Mouse (Mus musculus) adrenal gland (tissue): ENCODE results near the gene Atp1b4.
"Not testable (repeated sequence)": the region's sequence is repeated elsewhere in the genome, so short reads cannot be mapped to it uniquely, and the experiment has no call there.

Source experiments
- intact Hi-C: fragments of 180-260 bp; cut with DNase I; formaldehyde crosslinking; loops from one replicate; pipeline ENCODE4 v1.15.1; 2025
- long read RNA-seq, 2 experiments: library from polyadenylated mRNA; unstranded; transcript quantifications; one replicate each; pipeline ENCODE4 v2.0.0; 2020; ENCODE audit warnings: borderline replicate concordance in 1 of 2; ENCODE audit not compliant: insufficient replicate concordance in 1 of 2

The Atp1b4 gene
- long read RNA-seq, experiment 1, result 0 reads
- long read RNA-seq, experiment 2, result 0 reads

GRCm38 (mm10) chrX:38315884-38316283 lies at the start of gene Atp1b4:
Gene Atp1b4, plus strand, starts transcription at chrX:38316184.
- intact Hi-C loops, result no loop called here

DNA sequence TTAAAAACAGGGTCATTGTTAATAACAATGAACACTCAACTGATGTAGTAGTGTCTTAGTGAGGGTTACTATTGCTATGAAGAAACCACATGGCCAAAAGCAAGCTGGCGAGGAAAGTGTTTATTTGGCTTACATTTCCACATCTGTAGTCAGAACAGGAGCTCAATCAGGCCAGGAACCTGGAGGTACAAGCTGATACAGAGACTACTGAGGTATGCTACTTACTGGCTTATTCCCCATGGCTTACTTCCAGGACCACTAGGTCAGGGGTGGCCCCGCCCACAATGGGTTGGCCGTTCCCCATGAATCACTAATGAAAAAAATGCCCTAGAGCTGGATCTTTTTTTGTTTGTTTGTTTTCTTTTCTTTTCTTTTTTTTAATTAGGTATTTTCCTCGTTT lies 7.4 kb upstream of the Atp1b4 start:
- intact Hi-C loops, result no loop called here

DNA sequence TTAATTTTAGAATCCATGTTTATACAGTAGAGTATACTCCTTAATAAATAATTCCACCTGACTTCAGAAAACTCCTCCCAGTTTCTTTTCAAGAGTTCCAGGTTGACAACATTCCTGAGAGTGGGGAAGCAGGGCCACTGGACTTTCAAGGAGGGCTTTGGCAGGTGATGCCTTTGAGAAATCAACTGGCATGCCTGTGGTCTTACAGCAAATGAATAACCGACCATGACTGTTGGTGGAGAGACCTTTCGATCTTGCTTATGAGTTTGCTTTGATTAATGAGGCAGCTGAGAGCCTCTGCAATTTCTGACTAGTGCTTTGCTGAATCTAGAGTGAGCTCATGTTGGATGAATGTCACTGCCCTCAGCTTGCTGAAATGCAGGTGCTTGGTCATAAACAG lies 4.9 kb upstream of the Atp1b4 start:
- intact Hi-C loops, result no loop called here

DNA sequence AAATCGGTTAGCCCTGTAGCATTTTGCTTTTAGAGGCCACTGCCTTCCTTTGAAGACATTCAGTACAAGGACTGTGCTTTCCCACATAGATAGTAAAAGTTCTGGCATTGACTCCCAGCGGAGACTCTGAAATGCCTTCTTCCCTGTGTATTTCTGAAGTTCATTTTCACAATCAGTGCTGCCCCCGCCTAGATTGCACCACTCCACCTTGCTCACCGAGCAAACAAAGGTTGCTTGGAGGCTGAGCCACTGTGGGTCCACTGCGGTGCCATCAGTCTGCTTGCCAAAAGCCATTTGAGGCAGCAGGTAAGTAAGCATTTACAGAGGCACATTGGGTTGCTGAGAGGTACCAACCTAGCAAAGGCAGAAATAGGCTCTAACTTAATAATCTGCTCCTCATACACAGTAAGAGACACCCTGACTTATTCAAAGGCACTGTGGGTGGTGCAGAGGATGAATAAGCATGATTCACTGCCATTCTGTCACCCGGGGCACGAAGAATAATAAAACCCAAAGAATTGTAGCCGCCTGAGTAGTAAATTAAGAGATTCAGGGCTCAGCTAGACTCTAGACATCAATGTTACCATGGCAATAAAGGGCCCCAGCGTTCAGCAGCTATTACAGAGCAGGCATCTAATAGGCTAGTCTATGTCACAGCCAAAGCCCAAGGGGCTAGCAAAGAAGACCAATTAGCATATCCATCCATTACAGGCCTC lies 2.9 kb upstream of the Atp1b4 start:
- intact Hi-C loops, result no loop called here

GRCm38 (mm10) chrX:38313626-38314210 lies 2.3 kb upstream of the Atp1b4 start:
- intact Hi-C loops, result no loop called here

DNA sequence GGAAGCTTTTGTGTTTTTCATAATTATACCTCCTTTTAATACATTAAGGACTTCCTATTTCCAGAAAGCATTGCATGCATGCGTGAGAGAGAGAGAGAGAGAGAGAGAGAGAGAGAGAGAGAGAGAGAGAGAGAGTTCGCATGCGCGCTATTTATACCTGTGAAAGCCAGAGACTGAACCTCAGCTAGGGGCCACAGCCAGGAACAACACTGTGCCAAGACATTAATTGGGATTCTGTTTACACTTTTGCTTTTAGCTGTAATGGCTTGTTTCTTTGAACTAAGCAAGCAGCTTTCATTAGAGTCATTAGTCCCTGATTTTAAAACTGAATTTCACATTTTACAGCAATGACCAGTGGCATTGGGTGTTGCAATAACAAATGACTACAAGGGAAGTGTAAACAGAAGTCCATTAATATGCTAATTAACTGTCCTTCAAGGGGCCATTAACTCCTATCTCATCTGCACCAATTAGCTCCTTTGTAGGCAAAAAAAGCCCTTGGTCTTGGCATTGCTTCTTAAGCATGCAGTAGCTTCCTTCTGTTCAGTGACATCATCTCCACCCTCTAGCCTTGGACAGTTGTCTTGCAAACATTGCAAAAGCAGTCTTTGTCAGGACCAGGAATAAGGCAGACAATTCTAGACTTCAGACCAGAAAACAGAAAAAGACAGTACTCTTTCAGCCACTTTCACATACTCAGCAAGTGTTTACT lies 14.9 kb downstream of the Atp1b4 start:
- intact Hi-C loops, result loop anchor here (5.0 kb wide), 1 partner anchor 106 kb away; no protein-coding TSS in a partner anchor

- intact Hi-C loops, result loop anchor here (5.0 kb wide), 1 partner anchor 103 kb away; no protein-coding TSS in a partner anchor
Measured at GRCm38 (mm10) chrX:38334329-38335279, 18.6 kb downstream of the Atp1b4 start.

GRCm38 (mm10) chrX:38362016-38362415 lies 46.0 kb downstream of the Atp1b4 start:
- intact Hi-C loops, result no loop called here

- intact Hi-C loops, result not testable (repeated sequence)
Measured at GRCm38 (mm10) chrX:38364621-38365020, 48.6 kb downstream of the Atp1b4 start.

DNA sequence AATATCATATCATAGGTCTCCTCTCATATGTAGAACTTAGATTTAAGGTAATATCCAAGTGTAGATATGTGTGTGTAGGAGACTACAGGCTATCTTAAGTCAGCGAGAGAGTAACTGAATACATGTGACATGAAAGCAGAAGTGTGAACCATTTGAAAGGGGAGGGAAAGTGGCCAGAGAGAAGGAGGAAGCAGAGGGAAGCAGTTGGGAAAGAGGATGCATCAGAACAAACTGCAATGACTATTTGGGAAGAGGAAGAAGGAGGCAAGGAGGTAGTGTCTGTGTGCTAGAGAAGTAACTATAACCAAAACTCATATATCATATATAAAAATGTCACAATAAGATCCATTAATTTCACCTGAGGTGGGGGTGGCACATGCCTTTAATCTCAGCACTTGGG lies 57.2 kb downstream of the Atp1b4 start:
- intact Hi-C loops, result not testable (repeated sequence)
